Mouse (Mus musculus) small intestine, adult 2 months (tissue): ENCODE data around the gene Dcst2. TPM values are rescaled to one million over a fixed set of nuclear protein-coding genes. Genes with fewer than 3 reads are reported as not detected.

Source experiments
- H3K27ac ChIP-seq: fragments of 200-500 bp; 2 replicates; pipeline ENCODE4 v1.5.1; 2012; ENCODE audit warnings: low read depth, low read length, control low read depth, inconsistent platforms; ENCODE audit not compliant: insufficient read depth
- H3K27me3 ChIP-seq: fragments of 200-500 bp; 2 replicates; pipeline ENCODE4 v1.6.1; 2012; ENCODE audit warnings: mild to moderate bottlenecking, moderate library complexity, low read length, inconsistent platforms; ENCODE audit not compliant: control insufficient read depth, insufficient read depth
- H3K36me3 ChIP-seq: fragments of 200-500 bp; 2 replicates; pipeline ENCODE4 v1.6.1; 2012; ENCODE audit warnings: mild to moderate bottlenecking, low read length, control low read depth, inconsistent platforms; ENCODE audit not compliant: control insufficient read depth, insufficient read depth
- H3K4me1 ChIP-seq: fragments of 200-500 bp; 2 replicates; pipeline ENCODE4 v1.6.1; 2012; ENCODE audit warnings: low read length, inconsistent platforms, mixed read lengths; ENCODE audit not compliant: control insufficient read depth, insufficient read depth, insufficient read length
- H3K4me3 ChIP-seq: fragments of 200-500 bp; 2 replicates; pipeline ENCODE4 v1.5.1; 2012; ENCODE audit warnings: low read depth, mild to moderate bottlenecking, control low read depth, inconsistent platforms, low read length, moderate library complexity
- CTCF ChIP-seq: fragments of 200-500 bp; IDR thresholded peaks from 2 replicates; pipeline ENCODE4 v1.5.1; 2012; ENCODE audit warnings: low read depth, mild to moderate bottlenecking, control low read depth, inconsistent platforms, low read length, moderate library complexity, mixed read lengths; ENCODE audit not compliant: insufficient replicate concordance, insufficient read length; ENCODE audit errors: extremely low read depth
- POLR2A ChIP-seq: fragments of 200-500 bp; IDR thresholded peaks from 2 replicates; pipeline ENCODE4 v1.6.1; 2012; ENCODE audit warnings: low read depth, mild to moderate bottlenecking, control low read depth, inconsistent platforms, low read length, moderate library complexity
- WGBS: fragments of 180-500 bp; shearing (Covaris S2); methylation state at CpG from one replicate; pipeline ENCODE4 v1.1.7; 2018; 5-methylcytosine and 5-hydroxymethylcytosine counted together
- polyA plus RNA-seq: library from polyadenylated mRNA; depleted of rRNA; stranded (reverse); fragments of >200 nt; gene quantifications from 2 replicates; pipeline ENCODE4 v1.2.3, GENCODE M21; 2012

Dcst2 gene
- polyA plus RNA-seq, 1 experiment = 1.2 TPM

DNA sequence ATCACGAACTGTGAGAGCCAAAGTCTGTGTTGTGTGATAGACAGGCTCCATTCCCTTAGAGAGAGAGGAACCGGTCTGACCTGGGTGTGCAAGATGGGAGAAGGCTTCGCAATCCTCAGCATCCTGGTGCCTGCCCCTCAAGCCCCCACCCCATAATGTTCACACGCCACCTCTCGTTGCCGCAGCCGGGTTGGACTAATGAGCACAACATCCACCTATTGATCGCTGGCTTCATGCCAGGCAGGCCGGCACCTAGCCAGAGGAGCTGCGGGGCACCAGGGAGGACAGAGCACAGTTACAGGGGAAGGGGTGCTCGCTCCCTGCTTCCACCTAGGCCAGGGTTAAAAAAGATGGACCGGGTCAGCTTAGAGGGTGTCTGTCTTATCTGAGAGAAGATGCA is 29.3 kb upstream of the Dcst2 start:
- TF ChIP-seq POLR2A = no peak
- TF ChIP-seq CTCF = no peak

DNA sequence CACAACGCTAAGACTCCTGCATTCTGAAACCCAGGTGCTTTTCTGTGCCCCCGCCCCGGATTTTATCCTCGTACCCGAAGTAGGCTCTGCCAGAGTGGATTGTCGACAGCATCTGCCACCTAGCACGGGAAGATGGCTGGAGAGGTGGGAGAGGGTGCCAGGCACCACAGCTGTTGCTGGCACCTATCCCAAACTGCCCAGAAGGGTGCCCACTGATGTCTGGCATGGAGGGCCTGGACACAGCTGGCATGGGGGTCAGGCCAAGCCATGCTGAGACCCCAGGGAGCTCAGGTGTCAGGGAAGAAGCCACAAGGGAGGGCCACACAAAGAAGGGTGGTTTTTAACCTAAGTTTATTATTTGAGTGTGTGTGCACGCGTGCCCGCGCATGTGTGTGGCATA is 28.7 kb upstream of the Dcst2 start:
- Histone ChIP-seq H3K36me3 (peaks cover 5% of the 10 kb centered on the region; the same call in 1 of the 2 replicates), H3K4me1 (peaks cover 28% of the 10 kb centered on the region), H3K27ac (no peak overlapping the region), H3K27me3 (no peaks in the 10 kb centered on the region), H3K4me3 (no peak overlapping the region)
- TF ChIP-seq POLR2A = no peak
- no peak for TF ChIP-seq CTCF
- whole genome bisulfite sequencing = 32% methylated on average over 11 of the region's 11 CpGs

More for the DNA sequence above, 29.3 kb upstream of the Dcst2 start:
- Histone ChIP-seq H3K4me1 (peaks cover 31% of the 10 kb centered on the region), H3K4me3 (peak overlapping the region; percentile 13; the same call in 1 of the 2 replicates), H3K36me3 (peaks cover 5% of the 10 kb centered on the region; the same call in 1 of the 2 replicates), H3K27me3 (no peaks in the 10 kb centered on the region), H3K27ac (peak overlapping the region; percentile 86)
- WGBS = 28% methylated on average over 12 of the region's 12 CpGs

DNA sequence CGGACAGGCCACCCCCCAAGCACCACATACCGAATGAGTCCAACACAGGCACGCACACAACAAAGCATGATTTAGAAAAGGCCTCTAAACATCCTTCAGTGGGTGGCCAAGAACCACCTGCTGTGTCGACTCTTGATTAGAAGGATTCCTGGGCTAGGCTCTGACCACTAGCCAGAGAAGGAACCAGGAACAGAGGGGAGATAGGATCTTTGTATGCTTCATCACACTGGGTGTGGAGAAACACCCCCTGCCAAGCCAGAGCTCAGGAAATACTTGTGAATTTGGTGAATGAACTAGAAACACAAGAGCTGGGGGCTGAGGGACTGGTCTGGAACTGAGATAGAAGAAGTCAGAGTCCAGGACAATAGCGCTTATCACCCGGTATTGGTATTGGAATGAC is 25.2 kb upstream of the Dcst2 start:
- 20% methylated on average over 6 of the region's 6 CpGs for WGBS
- H3K4me1 ChIP-seq = peaks cover 24% of the 10 kb centered on the region
- H3K4me3 ChIP-seq = peak overlapping the region; percentile 87

DNA sequence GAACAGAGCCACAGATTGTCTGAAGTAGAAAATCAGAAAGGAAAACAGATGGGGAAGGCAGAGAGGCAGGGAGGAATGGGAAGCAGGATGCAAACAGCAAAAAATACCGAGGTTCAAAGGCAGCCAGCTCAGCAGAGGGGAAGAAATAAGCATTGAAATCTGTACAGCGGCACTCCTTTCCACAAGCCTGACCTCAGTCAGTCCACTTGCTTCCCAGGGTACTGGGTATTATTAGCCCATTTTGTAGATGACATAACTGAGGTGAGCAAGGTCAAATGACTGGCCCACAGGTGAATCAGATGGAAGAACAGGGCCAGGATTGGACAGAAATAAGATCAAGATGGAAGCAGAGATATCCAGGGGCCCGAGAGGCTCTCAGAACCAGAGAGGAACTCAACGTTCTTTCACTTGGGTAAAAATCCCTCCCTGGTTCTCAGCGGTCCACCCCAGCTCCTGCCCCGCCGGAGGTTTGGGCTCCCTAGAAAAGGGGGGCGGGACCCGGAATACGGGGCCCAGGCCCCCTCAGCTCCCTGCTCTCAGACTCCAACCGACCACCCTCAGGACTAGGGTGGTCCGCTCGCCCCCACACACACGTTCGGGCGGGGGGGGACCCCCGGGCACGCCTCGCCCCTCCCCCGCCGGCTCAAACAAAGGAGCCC is 24.6 kb upstream of the Dcst2 start:
- Histone ChIP-seq H3K27me3 (no peaks in the 10 kb centered on the region), H3K4me1 (peaks cover 19% of the 10 kb centered on the region), H3K36me3 (peaks cover 5% of the 10 kb centered on the region; the same call in 1 of the 2 replicates), H3K4me3 (peak overlapping the region; percentile 87), H3K27ac (no peak overlapping the region)
- TF ChIP-seq POLR2A = no peak
- no peak for TF ChIP-seq CTCF
- under 1% methylated on average over 21 of the region's 21 CpGs for WGBS

More for the DNA sequence above, 25.2 kb upstream of the Dcst2 start:
- peaks cover 5% of the 10 kb centered on the region; the same call in 1 of the 2 replicates for H3K36me3 ChIP-seq
- no peaks in the 10 kb centered on the region for H3K27me3 ChIP-seq
- no peak overlapping the region for H3K27ac ChIP-seq
- no peak for TF ChIP-seq CTCF
- no peak for TF ChIP-seq POLR2A

DNA sequence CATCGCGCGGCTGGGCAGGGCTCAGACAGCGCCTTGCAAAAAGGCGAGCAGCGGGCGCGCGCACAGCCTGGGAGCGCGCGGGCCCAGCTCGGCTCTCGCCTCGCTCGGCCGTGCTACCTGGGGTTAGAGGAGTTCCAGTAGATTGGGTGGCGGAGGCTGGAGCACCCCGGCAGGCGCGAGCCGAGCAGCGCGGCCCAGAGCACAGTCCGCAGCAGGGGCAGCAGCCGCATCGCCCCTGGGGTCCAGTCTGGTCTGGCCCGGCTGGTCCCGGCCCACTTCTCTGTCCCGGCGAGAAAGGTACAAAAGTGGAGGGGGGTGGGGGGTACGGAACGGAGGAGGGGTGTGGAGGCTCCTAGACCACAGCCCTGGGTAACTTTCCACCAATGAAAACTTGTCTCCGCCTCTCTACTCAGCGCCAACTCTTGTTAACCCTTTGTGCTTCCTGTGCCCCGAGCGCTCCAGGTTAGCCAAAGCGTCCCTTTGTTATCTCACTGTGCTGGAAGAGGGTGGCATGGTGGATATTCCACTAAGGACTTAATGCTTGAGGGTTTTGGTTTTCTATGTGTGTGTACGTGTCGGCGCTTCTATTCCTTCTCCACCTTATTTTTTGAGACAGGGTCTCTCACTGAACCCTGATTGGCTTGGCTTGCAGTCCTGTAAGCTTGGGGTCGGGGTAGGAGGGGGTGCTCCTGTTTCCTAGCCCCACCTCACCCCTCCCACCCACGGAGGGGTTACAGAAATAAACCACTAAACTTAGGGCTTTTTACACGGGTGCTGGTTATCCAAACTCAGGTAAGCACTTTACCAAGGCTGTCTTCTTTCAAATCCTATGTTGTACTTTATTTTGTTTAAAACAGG is 23.8 kb upstream of the Dcst2 start, which contains the start of gene Efna4:
TSS of gene Efna4 (minus strand) at position 308 of the 858 bp plus-strand sequence.
- WGBS = under 1% methylated on average over 44 of the region's 44 CpGs
- Histone ChIP-seq H3K27ac (peak within 1 kb of the TSS; percentile 42), H3K27me3 (no peaks in the 10 kb centered on the region)

DNA sequence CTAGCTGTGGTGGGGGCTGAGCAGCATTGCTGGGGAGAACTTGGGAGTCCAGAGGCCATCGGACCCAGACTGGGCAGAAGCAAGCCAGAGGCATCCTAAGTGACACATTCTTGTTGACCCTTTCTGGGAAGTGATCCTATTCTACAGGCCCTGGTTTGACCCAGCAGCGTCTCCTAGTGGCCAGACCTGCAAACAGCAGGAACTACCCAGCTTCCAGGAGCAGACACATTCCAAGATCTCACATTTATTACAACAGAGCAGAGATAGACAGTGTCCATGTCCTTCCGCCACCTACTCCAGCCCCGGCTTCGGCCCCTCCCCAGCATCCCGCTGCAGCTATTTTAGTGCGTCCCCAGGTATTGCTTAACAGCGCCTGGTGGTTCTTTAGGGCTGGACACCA is 22.4 kb upstream of the Dcst2 start:
- Histone ChIP-seq H3K27me3 (no peaks in the 10 kb centered on the region), H3K4me1 (peaks cover 11% of the 10 kb centered on the region), H3K4me3 (no peak overlapping the region), H3K36me3 (peaks cover 4% of the 10 kb centered on the region; the same call in 1 of the 2 replicates), H3K27ac (peak overlapping the region; percentile 42; the same call in 1 of the 2 replicates)
- WGBS = 13% methylated on average over 8 of the region's 8 CpGs
- peak; percentile 97; the same call in 1 of the 2 replicates for TF ChIP-seq CTCF
- TF ChIP-seq POLR2A = no peak

More for the DNA sequence above, 23.8 kb upstream of the Dcst2 start, which contains the start of gene Efna4:
- TF ChIP-seq CTCF = no peak
- TF ChIP-seq POLR2A = no peak
- peaks cover 15% of the 10 kb centered on the region for H3K4me1 ChIP-seq
- peaks cover 6% of the 10 kb centered on the region; the same call in 1 of the 2 replicates for H3K36me3 ChIP-seq
- H3K4me3 ChIP-seq = peak within 1 kb of the TSS; percentile 87
